Mouse (Mus musculus) adrenal gland, postnatal 36 days (tissue): ENCODE results near the gene Gkn3. TPM values are rescaled to one million over a fixed set of nuclear protein-coding genes. Genes with fewer than 3 reads are reported as not detected.

ENCODE experiments used
- DNase-seq, 2 experiments: peaks; one replicate each; pipeline ENCODE4 v3.0.0; 2021; ENCODE audit warnings: mixed read lengths in 1 of 2
- long read RNA-seq, 2 experiments: library from polyadenylated mRNA; stranded (forward); transcript quantifications; one replicate each; pipeline ENCODE4 v2.0.0; 2021; ENCODE audit warnings: borderline sequencing depth in 2 of 2
- total RNA-seq, 2 experiments: library from RNA; stranded (reverse); gene quantifications; 2 replicates each; pipeline ENCODE4 v1.2.3; 2021

Gene Gkn3
- total RNA-seq = under 1 TPM; 0.33 to 0.63 TPM
- long read RNA-seq, experiment 1 = 0 reads
- long read RNA-seq, experiment 2 = 0 reads

GRCm38 (mm10) chr6:87388877-87389276 lies at the start of gene Gkn3:
Gene Gkn3, minus strand, starts transcription at chr6:87388935.
- no peak for DNase-seq

GRCm38 (mm10) chr6:87436745-87437144 lies 48.0 kb upstream of the Gkn3 start:
- DNase-seq = no peak

GRCm38 (mm10) chr6:87435791-87436190 lies 47.1 kb upstream of the Gkn3 start:
- DNase-seq = peak in 1 of 2 experiments; percentile 5

- DNase-seq = no peak
Measured at GRCm38 (mm10) chr6:87428487-87429044, 39.8 kb upstream of the Gkn3 start, which contains the start of gene Bmp10. Gene Bmp10, plus strand, starts transcription at chr6:87428994.

- no peak for DNase-seq
Measured at GRCm38 (mm10) chr6:87427616-87428015, 38.9 kb upstream of the Gkn3 start.

GRCm38 (mm10) chr6:87426954-87427353 lies 38.2 kb upstream of the Gkn3 start:
- DNase-seq = peak in 1 of 2 experiments; percentile 5

- peak; percentile 43 to 63 for DNase-seq
Measured at GRCm38 (mm10) chr6:87424037-87424816, 35.5 kb upstream of the Gkn3 start.

GRCm38 (mm10) chr6:87422304-87422703 lies 33.6 kb upstream of the Gkn3 start:
- DNase-seq = peak in 1 of 2 experiments; percentile 25

GRCm38 (mm10) chr6:87412011-87412410 lies 23.3 kb upstream of the Gkn3 start:
- DNase-seq = no peak

- DNase-seq = no peak
Measured at GRCm38 (mm10) chr6:87401456-87401855, 12.7 kb upstream of the Gkn3 start.

GRCm38 (mm10) chr6:87399886-87400566 lies 11.3 kb upstream of the Gkn3 start:
- no peak for DNase-seq

GRCm38 (mm10) chr6:87399137-87399536 lies 10.4 kb upstream of the Gkn3 start:
- peak; percentile 79 to 84 for DNase-seq

GRCm38 (mm10) chr6:87394783-87395182 lies 6.0 kb upstream of the Gkn3 start:
- no peak for DNase-seq

GRCm38 (mm10) chr6:87393466-87394205 lies 4.9 kb upstream of the Gkn3 start:
- no peak for DNase-seq

GRCm38 (mm10) chr6:87389455-87389989 lies 787 bp upstream of the Gkn3 start:
- no peak for DNase-seq

- no peak for DNase-seq
Measured at GRCm38 (mm10) chr6:87386681-87387080, 2.1 kb downstream of the Gkn3 start.

GRCm38 (mm10) chr6:87386203-87386602 lies 2.5 kb downstream of the Gkn3 start:
- peak; percentile 51 to 65 for DNase-seq

GRCm38 (mm10) chr6:87384761-87385160 lies 4.0 kb downstream of the Gkn3 start:
- DNase-seq = no peak

- DNase-seq = peak; percentile 17 to 43
Measured at GRCm38 (mm10) chr6:87383926-87384691, 4.6 kb downstream of the Gkn3 start.

- no peak for DNase-seq
Measured at GRCm38 (mm10) chr6:87373057-87373456, 15.7 kb downstream of the Gkn3 start, which contains the start of gene Gkn2. Gene Gkn2, plus strand, starts transcription at chr6:87373357.

- DNase-seq = no peak
Measured at GRCm38 (mm10) chr6:87369223-87369622, 19.5 kb downstream of the Gkn3 start.
